Mouse (Mus musculus): ENCODE measurements around the gene Ppp2r5b. TPM values are rescaled to one million over a fixed set of nuclear protein-coding genes. Genes with fewer than 3 reads are reported as not detected.

Ppp2r5b gene
- polyA plus RNA-seq, 1 experiment from 2014 or later = 52.4 TPM

- peaks cover 42% of the 10 kb centered on the region for H3K4me1 ChIP-seq
- H3K9me3 ChIP-seq = no peaks in the 10 kb centered on the region
- peak overlapping the region; percentile 88 for H3K9ac ChIP-seq
- H3K27ac ChIP-seq = peak overlapping the region; percentile 57
- H3K36me3 ChIP-seq (replicated peaks) = peaks cover 14% of the 10 kb centered on the region
- no peak for ATAC-seq (ENCODE audit: low FRiP score)
- H3K4me3 ChIP-seq (replicated peaks) = peak overlapping the region; percentile 87
- peak overlapping the region; percentile 84 for H3K4me2 ChIP-seq
- WGBS = 8% methylated on average over 15 of the region's 15 CpGs
- peaks cover under 1% of the 10 kb centered on the region; the same call in 1 of the 2 replicates for H3K27me3 ChIP-seq
Measured at GRCm38 (mm10) chr19:6275740-6276389, 40.2 kb upstream of the Ppp2r5b start.

DNA sequence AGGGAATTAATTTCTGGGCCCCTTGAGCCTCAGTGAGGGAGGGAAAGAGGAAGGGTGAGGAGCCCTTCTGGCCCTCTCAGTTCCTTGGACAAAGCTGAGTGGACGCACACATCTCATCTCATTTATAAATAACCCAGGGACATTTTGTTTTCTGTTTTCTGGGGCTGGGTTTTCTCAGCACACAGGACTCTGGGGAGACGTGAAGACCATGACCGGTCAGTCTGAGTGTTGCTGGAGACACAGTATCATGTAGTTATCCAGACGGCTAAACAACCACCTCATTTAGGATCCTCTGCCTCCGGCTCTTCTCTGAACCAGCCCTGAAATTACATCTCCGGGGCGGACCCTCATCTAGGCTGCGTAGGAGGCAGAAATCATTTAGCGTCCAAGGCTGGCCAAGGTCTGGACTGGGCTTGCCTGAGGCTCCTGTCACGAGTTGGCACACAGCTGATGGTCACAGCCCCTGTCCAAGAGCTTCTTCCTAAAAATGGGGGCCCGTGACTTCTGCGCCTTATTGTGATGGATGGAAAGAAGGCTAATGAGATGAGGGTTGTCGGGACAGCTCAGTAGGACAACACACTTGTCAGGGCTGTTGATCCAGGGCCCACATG, 38.4 kb upstream of the Ppp2r5b start:
- H3K36me3 ChIP-seq (replicated peaks) = no peaks in the 10 kb centered on the region
- WGBS = 96% methylated on average over 13 of the region's 13 CpGs
- no peaks in the 10 kb centered on the region for H3K9me3 ChIP-seq
- H3K4me3 ChIP-seq (replicated peaks) = no peak overlapping the region
- ATAC-seq (ENCODE audit: low FRiP score) = no peak
- no peak overlapping the region for H3K4me2 ChIP-seq
- no peak overlapping the region for H3K9ac ChIP-seq
- peaks cover 34% of the 10 kb centered on the region for H3K4me1 ChIP-seq
- peaks cover 6% of the 10 kb centered on the region; the same call in 1 of the 2 replicates for H3K27me3 ChIP-seq
- no peak overlapping the region for H3K27ac ChIP-seq

DNA sequence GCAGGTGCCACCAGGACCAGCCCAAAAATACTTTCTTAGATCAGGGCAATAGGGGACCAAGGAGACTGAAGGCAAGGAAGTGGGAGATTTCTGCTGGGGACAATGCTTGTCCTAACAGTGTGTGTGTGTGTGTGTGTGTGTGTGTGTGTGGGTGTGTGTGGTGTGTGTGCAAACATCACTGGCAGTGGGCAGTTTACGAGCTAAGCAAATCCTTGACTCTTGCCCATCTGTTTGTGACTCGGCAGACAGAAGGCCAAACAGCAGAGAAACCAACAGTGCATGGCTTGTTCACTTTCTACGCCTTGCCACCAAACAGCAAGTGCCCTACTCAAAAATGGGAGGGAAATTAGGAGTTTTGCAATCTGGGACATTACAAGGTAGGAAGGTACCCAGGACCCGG, 37.9 kb upstream of the Ppp2r5b start:
- H3K27me3 ChIP-seq = peaks cover 6% of the 10 kb centered on the region; the same call in 1 of the 2 replicates
- no peak for ATAC-seq (ENCODE audit: low FRiP score)
- H3K27ac ChIP-seq = no peak overlapping the region
- no peak overlapping the region for H3K9ac ChIP-seq
- 83% methylated on average over 4 of the region's 4 CpGs for WGBS
- H3K4me1 ChIP-seq = peaks cover 28% of the 10 kb centered on the region
- no peak overlapping the region for H3K4me2 ChIP-seq
- no peaks in the 10 kb centered on the region for H3K36me3 ChIP-seq (replicated peaks)
- H3K4me3 ChIP-seq (replicated peaks) = no peak overlapping the region
- no peaks in the 10 kb centered on the region for H3K9me3 ChIP-seq

DNA sequence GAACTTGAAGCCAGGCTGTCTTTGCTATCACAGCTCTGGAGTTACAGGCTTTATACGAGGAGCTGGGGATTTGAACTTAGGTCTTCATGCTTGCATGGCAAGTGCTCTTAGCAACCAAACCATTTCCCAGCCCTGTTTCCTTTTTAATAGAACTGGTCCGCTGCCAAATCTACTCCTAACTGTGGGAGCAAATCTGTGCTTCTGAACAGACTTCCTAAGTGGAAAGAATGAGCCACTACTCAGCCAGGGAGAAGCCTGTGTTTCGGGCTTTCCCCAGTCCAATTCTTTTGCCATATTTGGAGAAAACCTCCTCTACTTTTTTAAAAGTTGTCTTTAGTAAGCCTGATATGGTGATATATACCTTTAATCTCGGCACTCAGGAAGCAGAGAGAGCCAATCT, 37.1 kb upstream of the Ppp2r5b start:
- Histone ChIP-seq H3K9ac (no peak overlapping the region), H3K36me3 (replicated peaks) (no peaks in the 10 kb centered on the region), H3K4me2 (no peak overlapping the region), H3K4me1 (peaks cover 20% of the 10 kb centered on the region), H3K27ac (no peak overlapping the region), H3K27me3 (peaks cover 6% of the 10 kb centered on the region; the same call in 1 of the 2 replicates), H3K9me3 (no peaks in the 10 kb centered on the region), H3K4me3 (replicated peaks) (no peak overlapping the region)
- 89% methylated on average over 4 of the region's 4 CpGs for WGBS
- ATAC-seq (ENCODE audit: low FRiP score) = no peak

GRCm38 (mm10) chr19:6272053-6272452, 36.4 kb upstream of the Ppp2r5b start:
- ATAC-seq (ENCODE audit: low FRiP score) = no peak
- H3K36me3 ChIP-seq (replicated peaks) = no peaks in the 10 kb centered on the region
- WGBS = 72% methylated on average over 7 of the region's 7 CpGs

GRCm38 (mm10) chr19:6271206-6271605, 35.5 kb upstream of the Ppp2r5b start:
- Histone ChIP-seq H3K4me2 (no peak overlapping the region), H3K27ac (no peak overlapping the region), H3K9ac (no peak overlapping the region), H3K27me3 (peaks cover 15% of the 10 kb centered on the region; the same call in 1 of the 2 replicates), H3K9me3 (no peaks in the 10 kb centered on the region), H3K4me3 (replicated peaks) (no peak overlapping the region), H3K36me3 (replicated peaks) (no peaks in the 10 kb centered on the region), H3K4me1 (peaks cover 17% of the 10 kb centered on the region)
- WGBS = 33% methylated on average over 8 of the region's 8 CpGs
- no peak for ATAC-seq (ENCODE audit: low FRiP score)

More at GRCm38 (mm10) chr19:6272053-6272452, 36.4 kb upstream of the Ppp2r5b start:
- Histone ChIP-seq H3K9ac (no peak overlapping the region), H3K4me3 (replicated peaks) (no peak overlapping the region), H3K27ac (no peak overlapping the region), H3K4me2 (no peak overlapping the region), H3K4me1 (peaks cover 17% of the 10 kb centered on the region), H3K27me3 (peaks cover 13% of the 10 kb centered on the region; the same call in 1 of the 2 replicates), H3K9me3 (no peaks in the 10 kb centered on the region)

DNA sequence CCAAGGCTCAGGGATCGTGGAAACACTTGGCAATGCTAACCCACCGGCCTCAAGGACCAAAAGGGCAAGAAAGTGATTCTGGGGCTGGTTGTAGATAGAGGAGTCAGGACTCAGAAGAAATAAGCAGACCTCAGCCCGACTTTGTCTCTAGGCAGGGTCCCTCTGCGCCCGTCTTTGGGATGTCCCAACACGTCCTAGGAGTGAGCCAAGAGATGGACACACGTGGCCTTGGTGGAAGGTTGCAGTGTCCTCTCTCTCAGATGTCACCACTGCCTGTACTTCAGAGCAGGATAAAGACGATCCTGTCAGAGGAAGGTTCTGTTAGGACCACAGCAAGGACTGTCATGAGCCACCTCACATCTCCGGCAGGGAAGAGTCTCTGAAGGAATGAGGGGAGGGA, 35.0 kb upstream of the Ppp2r5b start:
- WGBS = 67% methylated on average over 9 of the region's 9 CpGs
- Histone ChIP-seq H3K36me3 (replicated peaks) (no peaks in the 10 kb centered on the region), H3K27ac (no peak overlapping the region), H3K27me3 (peaks cover 15% of the 10 kb centered on the region; the same call in 1 of the 2 replicates), H3K4me1 (peaks cover 12% of the 10 kb centered on the region), H3K4me3 (replicated peaks) (no peak overlapping the region), H3K9ac (no peak overlapping the region), H3K9me3 (no peaks in the 10 kb centered on the region), H3K4me2 (no peak overlapping the region)
- no peak for ATAC-seq (ENCODE audit: low FRiP score)

DNA sequence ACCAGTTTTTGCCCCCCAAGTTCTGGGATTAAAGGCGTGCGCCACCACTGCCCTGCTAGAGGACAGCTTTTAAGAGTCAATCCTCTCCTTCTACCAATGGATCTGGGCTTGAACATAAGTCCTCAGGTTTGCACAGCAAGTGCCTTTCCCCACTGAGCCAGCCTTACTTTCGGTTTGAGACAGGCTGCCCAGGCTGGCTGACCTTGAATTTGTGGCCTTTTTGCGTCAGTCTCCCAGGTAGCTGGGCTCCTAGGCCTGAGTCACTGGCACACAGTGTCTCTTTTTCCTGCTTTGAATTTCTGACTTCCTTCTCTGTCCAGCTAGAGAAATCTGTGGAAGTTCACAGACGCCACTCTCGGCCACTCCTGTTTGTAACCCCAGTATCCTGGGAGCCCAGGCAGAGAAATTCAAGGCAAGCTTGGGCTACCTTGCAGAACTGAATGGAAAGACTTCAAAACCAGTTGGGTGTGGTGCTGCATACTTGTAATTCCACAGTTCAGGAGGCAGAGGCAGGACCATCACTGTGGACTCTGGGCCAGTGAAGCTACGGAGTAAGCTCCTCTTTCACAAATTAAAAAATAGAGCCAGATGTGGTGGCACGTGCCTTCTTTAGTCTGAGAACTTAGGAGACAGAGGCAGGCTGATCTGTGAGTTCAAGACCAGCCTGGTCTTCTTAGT, 34.3 kb upstream of the Ppp2r5b start:
- Histone ChIP-seq H3K4me3 (replicated peaks) (no peak overlapping the region), H3K4me2 (no peak overlapping the region), H3K27me3 (peaks cover 15% of the 10 kb centered on the region; the same call in 1 of the 2 replicates), H3K36me3 (replicated peaks) (no peaks in the 10 kb centered on the region), H3K4me1 (peaks cover 5% of the 10 kb centered on the region), H3K9me3 (no peaks in the 10 kb centered on the region), H3K9ac (no peak overlapping the region), H3K27ac (no peak overlapping the region)
- ATAC-seq (ENCODE audit: low FRiP score) = no peak
- 87% methylated on average over 8 of the region's 8 CpGs for WGBS

- peaks cover 15% of the 10 kb centered on the region; the same call in 1 of the 2 replicates for H3K27me3 ChIP-seq
- no peak for ATAC-seq (ENCODE audit: low FRiP score)
- no peaks in the 10 kb centered on the region for H3K9me3 ChIP-seq
- no peaks in the 10 kb centered on the region for H3K36me3 ChIP-seq (replicated peaks)
- no peak overlapping the region for H3K9ac ChIP-seq
- H3K4me1 ChIP-seq = peaks cover 5% of the 10 kb centered on the region
- H3K4me2 ChIP-seq = no peak overlapping the region
- 87% methylated on average over 7 of the region's 7 CpGs for whole genome bisulfite sequencing
- H3K27ac ChIP-seq = no peak overlapping the region
- H3K4me3 ChIP-seq (replicated peaks) = no peak overlapping the region
Measured at GRCm38 (mm10) chr19:6268670-6269132, 33.0 kb upstream of the Ppp2r5b start.

- no peak overlapping the region for H3K27ac ChIP-seq
- peaks cover 5% of the 10 kb centered on the region for H3K4me1 ChIP-seq
- H3K27me3 ChIP-seq = peaks cover 15% of the 10 kb centered on the region; the same call in 1 of the 2 replicates
- no peak overlapping the region for H3K4me3 ChIP-seq (replicated peaks)
- H3K9ac ChIP-seq = no peak overlapping the region
- H3K36me3 ChIP-seq (replicated peaks) = no peaks in the 10 kb centered on the region
- ATAC-seq (ENCODE audit: low FRiP score) = peak; percentile 83
- no peaks in the 10 kb centered on the region for H3K9me3 ChIP-seq
- H3K4me2 ChIP-seq = no peak overlapping the region
- WGBS = 20% methylated on average over 8 of the region's 8 CpGs
Measured at GRCm38 (mm10) chr19:6268170-6268528, 32.5 kb upstream of the Ppp2r5b start.

- Histone ChIP-seq H3K4me2 (no peak overlapping the region), H3K27me3 (peaks cover 15% of the 10 kb centered on the region; the same call in 1 of the 2 replicates), H3K36me3 (replicated peaks) (no peaks in the 10 kb centered on the region), H3K4me3 (replicated peaks) (no peak overlapping the region), H3K9ac (no peak overlapping the region), H3K9me3 (no peaks in the 10 kb centered on the region), H3K4me1 (peaks cover 5% of the 10 kb centered on the region), H3K27ac (no peak overlapping the region)
- no peak for ATAC-seq (ENCODE audit: low FRiP score)
- WGBS = 74% methylated on average over 11 of the region's 11 CpGs
Measured at GRCm38 (mm10) chr19:6267306-6268169, 31.9 kb upstream of the Ppp2r5b start.
